Mouse (Mus musculus) cortical plate, adult 2 months (tissue): ENCODE data around the gene Mfsd6l. TPM values are rescaled to one million over a fixed set of nuclear protein-coding genes. Genes with fewer than 3 reads are reported as not detected.

Experiments
- H3K27ac ChIP-seq: fragments of 200-500 bp; 2 replicates; pipeline ENCODE4 v1.5.1; 2012; ENCODE audit warnings: low read length, control low read depth, inconsistent platforms; ENCODE audit not compliant: insufficient read depth
- H3K4me1 ChIP-seq: fragments of 200-500 bp; 2 replicates; pipeline ENCODE4 v1.6.1; 2011; ENCODE audit warnings: low read length; ENCODE audit not compliant: control insufficient read depth, insufficient read depth
- H3K4me3 ChIP-seq: fragments of 200-500 bp; 2 replicates; pipeline ENCODE4 v1.5.1; 2011; ENCODE audit warnings: mild to moderate bottlenecking, low read length, control low read depth; ENCODE audit not compliant: insufficient read depth
- CTCF ChIP-seq: fragments of 200-500 bp; IDR thresholded peaks from 2 replicates; pipeline ENCODE4 v1.5.1; 2011; ENCODE audit warnings: mild to moderate bottlenecking, control low read depth, low read length; ENCODE audit not compliant: insufficient read depth; ENCODE audit errors: extremely low read depth
- POLR2A ChIP-seq: fragments of 200-500 bp; IDR thresholded peaks from 2 replicates; pipeline ENCODE4 v1.6.1; 2011; ENCODE audit warnings: mild to moderate bottlenecking, low read length, control low read depth; ENCODE audit not compliant: insufficient read depth; ENCODE audit errors: extremely low read depth
- polyA plus RNA-seq: library from polyadenylated mRNA; depleted of rRNA; stranded (reverse); fragments of >200 nt; gene quantifications from 2 replicates; pipeline ENCODE4 v1.2.3, GENCODE M21; 2012

Mfsd6l gene
- polyA plus RNA-seq, 1 experiment, result 0.08 TPM

GRCm38 (mm10) chr11:68531066-68531806 lies 24.8 kb upstream of the Mfsd6l start:
- H3K4me3 ChIP-seq, result no peak overlapping the region
- peaks cover 6% of the 10 kb centered on the region for H3K4me1 ChIP-seq
- H3K27ac ChIP-seq, result no peak overlapping the region
- no peak for TF ChIP-seq POLR2A
- TF ChIP-seq CTCF, result peak; percentile 71

GRCm38 (mm10) chr11:68531941-68532535 lies 23.9 kb upstream of the Mfsd6l start:
- no peak overlapping the region for H3K4me3 ChIP-seq
- TF ChIP-seq POLR2A (no peak), CTCF (no peak)
- no peak overlapping the region for H3K27ac ChIP-seq
- H3K4me1 ChIP-seq, result peaks cover 2% of the 10 kb centered on the region

- TF ChIP-seq CTCF, result no peak
- H3K4me3 ChIP-seq, result no peak overlapping the region
- peaks cover 2% of the 10 kb centered on the region for H3K4me1 ChIP-seq
- H3K27ac ChIP-seq, result no peak overlapping the region
Observed at GRCm38 (mm10) chr11:68532773-68533172, 23.2 kb upstream of the Mfsd6l start.

GRCm38 (mm10) chr11:68533971-68534475 lies 22.0 kb upstream of the Mfsd6l start:
- no peak for TF ChIP-seq CTCF

GRCm38 (mm10) chr11:68536026-68536425 lies 20.0 kb upstream of the Mfsd6l start:
- no peak for TF ChIP-seq POLR2A
- no peak for TF ChIP-seq CTCF
- Histone ChIP-seq H3K4me1 (no peaks in the 10 kb centered on the region), H3K27ac (no peak overlapping the region), H3K4me3 (no peak overlapping the region)

More at GRCm38 (mm10) chr11:68533971-68534475, 22.0 kb upstream of the Mfsd6l start:
- H3K4me1 ChIP-seq, result peaks cover 2% of the 10 kb centered on the region
- no peak overlapping the region for H3K27ac ChIP-seq
- no peak overlapping the region for H3K4me3 ChIP-seq

- Histone ChIP-seq H3K27ac (no peak overlapping the region), H3K4me1 (no peaks in the 10 kb centered on the region), H3K4me3 (no peak overlapping the region)
- TF ChIP-seq CTCF, result no peak
- no peak for TF ChIP-seq POLR2A
Observed at GRCm38 (mm10) chr11:68536465-68536864, 19.5 kb upstream of the Mfsd6l start.

GRCm38 (mm10) chr11:68539621-68540020 lies 16.4 kb upstream of the Mfsd6l start:
- no peak overlapping the region for H3K27ac ChIP-seq
- no peaks in the 10 kb centered on the region for H3K4me1 ChIP-seq
- no peak overlapping the region for H3K4me3 ChIP-seq
- no peak for TF ChIP-seq POLR2A
- no peak for TF ChIP-seq CTCF

GRCm38 (mm10) chr11:68544554-68544953 lies 11.4 kb upstream of the Mfsd6l start:
- H3K27ac ChIP-seq, result no peak overlapping the region
- TF ChIP-seq POLR2A (no peak), CTCF (peak; percentile 47; the same call in 1 of the 2 replicates)
- H3K4me3 ChIP-seq, result no peak overlapping the region
- no peaks in the 10 kb centered on the region for H3K4me1 ChIP-seq

- no peaks in the 10 kb centered on the region for H3K4me1 ChIP-seq
- no peak overlapping the region for H3K4me3 ChIP-seq
- no peak overlapping the region for H3K27ac ChIP-seq
- TF ChIP-seq POLR2A (no peak), CTCF (no peak)
Observed at GRCm38 (mm10) chr11:68545172-68545571, 10.8 kb upstream of the Mfsd6l start.

GRCm38 (mm10) chr11:68545682-68546222 lies 10.2 kb upstream of the Mfsd6l start:
- Histone ChIP-seq H3K4me3 (no peak overlapping the region), H3K27ac (no peak overlapping the region), H3K4me1 (no peaks in the 10 kb centered on the region)
- TF ChIP-seq CTCF (no peak), POLR2A (no peak)
